Comparison of ENCODE assay signal across 15 mouse cellular contexts in genomic region chr11:115400126-115400525, GRCm38 (mm10). TPM values are rescaled to one million over a fixed set of nuclear protein-coding genes. Genes with fewer than 3 reads are reported as not detected.
A peak's percentile ranks its signal among the peaks of the same experiment; 100 is the strongest.
DNase-seq lines count a peak whose midpoint lies in the region; ATAC-seq and TF ChIP-seq lines count a peak whose summit lies in the region.
"Had no signal": no experiment of that assay in that cellular context is flagged by ENCODE, and none has a peak within 500 bp of the region (broad histone marks: within the 10 kb centered on the region; RNA-seq: fewer than 3 reads in every experiment).

No protein-coding gene starts in this region.

- no peak for TF ChIP-seq POLR2A in cortical plate, adult 2 months (IDR thresholded peaks at IDR 0.05; ENCODE audit: extremely low read depth, insufficient read depth, low read length)

- H3K4me2 ChIP-seq in midbrain, embryonic 16.5 days (ENCODE audit: low read length) = no peak overlapping the region
- H3K4me2 ChIP-seq: limb, embryonic 15.5 days had no signal

- 83% methylated on average over 3 of the region's 3 CpGs for WGBS in midbrain, embryonic 16.5 days

- peaks cover under 1% of the 10 kb centered on the region; the same call in 1 of the 2 replicates for H3K4me1 ChIP-seq in cortical plate, adult 2 months (ENCODE audit: control insufficient read depth, insufficient read depth, low read length)
- peaks cover 26% of the 10 kb centered on the region for H3K4me1 ChIP-seq in midbrain, embryonic 16.5 days (ENCODE audit: control insufficient read depth, insufficient read depth, low read length)

- ATAC-seq in midbrain, embryonic 16.5 days = no peak

- peak overlapping the region; percentile 31 for H3K4me3 ChIP-seq in layer of hippocampus, adult 2 months
- peak overlapping the region; percentile 23 for H3K4me3 ChIP-seq in cortical plate, adult 2 months (ENCODE audit: insufficient read depth, low read length)
- H3K4me3 ChIP-seq in midbrain, embryonic 16.5 days (ENCODE audit: low read depth, low read length) = no peak overlapping the region
- H3K4me3 ChIP-seq: gastrocnemius, adult 2 months; limb, embryonic 15.5 days; megakaryocyte, embryonic 14.5 days had no signal

- no peak overlapping the region for H3K9ac ChIP-seq in midbrain, embryonic 16.5 days (ENCODE audit: low read depth, low read length)
- H3K9ac ChIP-seq: limb, embryonic 15.5 days had no signal

- peak overlapping the region; percentile 90 for H3K27ac ChIP-seq in layer of hippocampus, adult 2 months
- peak overlapping the region; percentile 47; the same call in 1 of the 2 replicates for H3K27ac ChIP-seq in cortical plate, adult 2 months (ENCODE audit: insufficient read depth, low read length)
- peak overlapping the region; percentile 77 for H3K27ac ChIP-seq in midbrain, embryonic 16.5 days (ENCODE audit: low read length)
- H3K27ac ChIP-seq: gastrocnemius, adult 2 months; limb, embryonic 15.5 days had no signal

- TF ChIP-seq CTCF in layer of hippocampus, adult 2 months (conservative IDR thresholded peaks at IDR 0.05) = no peak
- no peak for TF ChIP-seq CTCF in cortical plate, adult 2 months (IDR thresholded peaks at IDR 0.05; ENCODE audit: extremely low read depth, insufficient read depth, low read length)

- H3K36me3 ChIP-seq in midbrain, embryonic 16.5 days (ENCODE audit: control insufficient read depth, insufficient read depth, low read length) = peaks cover 5% of the 10 kb centered on the region; the same call in 1 of the 2 replicates

- H3K27me3 ChIP-seq in midbrain, embryonic 16.5 days (ENCODE audit: control insufficient read depth, insufficient read depth, low read depth, low read length) = no peaks in the 10 kb centered on the region
- H3K27me3 ChIP-seq: limb, embryonic 15.5 days had no signal

- H3K9me3 ChIP-seq in midbrain, embryonic 16.5 days (replicated peaks; ENCODE audit: control insufficient read depth, low read length, poor library complexity, severe bottlenecking) = no peaks in the 10 kb centered on the region
- H3K9me3 ChIP-seq: limb, embryonic 15.5 days; megakaryocyte, embryonic 14.5 days had no signal

- peak; percentile 56 for DNase-seq in cerebellum, adult 9-11 months
- no peak for DNase-seq in cerebellum, adult 11-12 months
- no peak for DNase-seq in layer of hippocampus, adult 2 months (ENCODE audit: low spot score in 2 of 2)
- no peak for DNase-seq in layer of hippocampus, postnatal 10 days (ENCODE audit: low spot score in 2 of 2)
- no peak for DNase-seq in right cerebral cortex, postnatal 36 days (ENCODE audit: low spot score in 2 of 2)
- no peak for DNase-seq in layer of hippocampus, postnatal 36 days
- DNase-seq: gastrocnemius, adult 2 months; heart, adult 11 months; kidney, postnatal 25 days; lung, postnatal 14 days; thymus, postnatal 14 days had no signal

RNA-seq across cellular contexts. Expression of gene Mrpl58, which starts 3.4 kb away (rescaled TPM):
- 100 to 1,000 TPM; 100 to 105 TPM for total RNA-seq in layer of hippocampus, adult 2 months (2021)
- 10 to 100 TPM; 86.3 to 96.3 TPM for total RNA-seq in layer of hippocampus, postnatal 10 days (2021)
- polyA plus RNA-seq in cortical plate, adult 2 months (2012; rRNA removed) = 121 and 124 TPM in 2 replicates
- polyA plus RNA-seq in midbrain, embryonic 16.5 days (2015; fragmentation: Nextera tagmentation; extraction: Ambion mirVana) = 173 and 180 TPM in 2 replicates
- total RNA-seq in layer of hippocampus, postnatal 36 days (2021) = 100 to 1,000 TPM in 1 of 2 experiments, 10 to 100 TPM in 1; 98.1 to 105 TPM

RNA-seq across cellular contexts. Expression of gene Cdr2l, which starts 18.4 kb away (rescaled TPM):
- total RNA-seq in layer of hippocampus, adult 2 months (2021) = 10 to 100 TPM; 21.9 to 26.1 TPM
- 10 to 100 TPM; 18.4 to 19.1 TPM for total RNA-seq in layer of hippocampus, postnatal 10 days (2021)
- polyA plus RNA-seq in cortical plate, adult 2 months (2012; rRNA removed) = 20.6 and 21.5 TPM in 2 replicates
- 18.5 and 21.6 TPM in 2 replicates for polyA plus RNA-seq in midbrain, embryonic 16.5 days (2015; fragmentation: Nextera tagmentation; extraction: Ambion mirVana)
- 10 to 100 TPM; 25.3 to 25.7 TPM for total RNA-seq in layer of hippocampus, postnatal 36 days (2021)

RNA-seq across cellular contexts. Expression of gene Atp5h, which starts 19.6 kb away (rescaled TPM):
- total RNA-seq in layer of hippocampus, adult 2 months (2021) = 100 to 1,000 TPM; 467 to 494 TPM
- 100 to 1,000 TPM; 406 to 440 TPM for total RNA-seq in layer of hippocampus, postnatal 10 days (2021)
- 720 and 722 TPM in 2 replicates for polyA plus RNA-seq in cortical plate, adult 2 months (2012; rRNA removed)
- 773 and 819 TPM in 2 replicates for polyA plus RNA-seq in midbrain, embryonic 16.5 days (2015; fragmentation: Nextera tagmentation; extraction: Ambion mirVana)
- 100 to 1,000 TPM; 478 to 524 TPM for total RNA-seq in layer of hippocampus, postnatal 36 days (2021)

RNA-seq across cellular contexts. Expression of gene Kctd2, which starts 19.8 kb away (rescaled TPM):
- 10 to 100 TPM; 74.5 to 74.6 TPM for total RNA-seq in layer of hippocampus, adult 2 months (2021)
- total RNA-seq in layer of hippocampus, postnatal 10 days (2021) = 10 to 100 TPM; 57.6 to 66.7 TPM
- polyA plus RNA-seq in cortical plate, adult 2 months (2012; rRNA removed) = 75.0 and 81.1 TPM in 2 replicates
- polyA plus RNA-seq in midbrain, embryonic 16.5 days (2015; fragmentation: Nextera tagmentation; extraction: Ambion mirVana) = 20.1 and 23.1 TPM in 2 replicates
- 10 to 100 TPM; 69.2 to 77.4 TPM for total RNA-seq in layer of hippocampus, postnatal 36 days (2021)

RNA-seq across cellular contexts. Expression of gene Hid1, which starts 32.6 kb away (rescaled TPM):
- 100 to 1,000 TPM; 110 to 119 TPM for total RNA-seq in layer of hippocampus, adult 2 months (2021)
- 10 to 100 TPM; 78.0 to 79.3 TPM for total RNA-seq in layer of hippocampus, postnatal 10 days (2021)
- 102 and 103 TPM in 2 replicates for polyA plus RNA-seq in cortical plate, adult 2 months (2012; rRNA removed)
- polyA plus RNA-seq in midbrain, embryonic 16.5 days (2015; fragmentation: Nextera tagmentation; extraction: Ambion mirVana) = 68.6 and 75.2 TPM in 2 replicates
- 100 to 1,000 TPM; 106 to 109 TPM for total RNA-seq in layer of hippocampus, postnatal 36 days (2021)
